Mouse (Mus musculus) ES-E14 (cell line): ENCODE results near the gene Add1. TPM values are rescaled to one million over a fixed set of nuclear protein-coding genes. Genes with fewer than 3 reads are reported as not detected.

Experiments
- DNase-seq: peaks from one replicate; pipeline ENCODE4 v3.0.0-alpha.2; 2013; ENCODE audit warnings: low read depth, low spot score
- H3K27ac ChIP-seq: 2 replicates; pipeline ENCODE4 v1.5.1; 2012; ENCODE audit warnings: low read depth, mild to moderate bottlenecking, low read length, moderate library complexity, mixed read lengths; ENCODE audit not compliant: poor library complexity, insufficient read depth, severe bottlenecking
- H3K36me3 ChIP-seq: 2 replicates; pipeline ENCODE4 v1.6.1; 2012; ENCODE audit warnings: mild to moderate bottlenecking, low read length, moderate library complexity, mixed read lengths; ENCODE audit not compliant: control insufficient read depth, poor library complexity, insufficient read depth, severe bottlenecking
- H3K4me1 ChIP-seq, 2 experiments: fragments of 150-350 bp in 1 of 2; sonication (generic) in 1 of 2; 2 replicates each; pipeline ENCODE4 v1.6.1; 2012; ENCODE audit warnings: low read length in 2 of 2, mild to moderate bottlenecking in 1 of 2, mixed read lengths in 1 of 2; ENCODE audit not compliant: control insufficient read depth in 2 of 2, insufficient read depth in 2 of 2, poor library complexity in 1 of 2
- H3K4me3 ChIP-seq, 2 experiments: fragments of 150-350 bp in 1 of 2; sonication (generic) in 1 of 2; 2 replicates each; pipeline ENCODE4 v1.5.1; 2012; ENCODE audit warnings: low read length in 2 of 2, low read depth in 1 of 2, mild to moderate bottlenecking in 1 of 2, mixed read lengths in 1 of 2; ENCODE audit not compliant: insufficient read depth in 1 of 2, poor library complexity in 1 of 2, severe bottlenecking in 1 of 2
- H3K9ac ChIP-seq: 2 replicates; pipeline ENCODE4 v1.6.1; 2012; ENCODE audit warnings: low read depth, mild to moderate bottlenecking, low read length, mixed read lengths; ENCODE audit not compliant: poor library complexity, insufficient read depth, severe bottlenecking
- H3K9me3 ChIP-seq: fragments of 150-350 bp; sonication (generic); 2 replicates; pipeline ENCODE4 v1.6.1; 2012; ENCODE audit warnings: low read depth, mild to moderate bottlenecking, low read length; ENCODE audit not compliant: control insufficient read depth, insufficient read depth
- CHD2 ChIP-seq: IDR thresholded peaks from 2 replicates; pipeline ENCODE4 v1.6.1; 2014; ENCODE audit warnings: mild to moderate bottlenecking, low read depth, low read length, inconsistent platforms
- HCFC1 ChIP-seq: IDR thresholded peaks from 2 replicates; pipeline ENCODE4 v1.6.1; 2012; ENCODE audit warnings: low read length, inconsistent platforms, borderline replicate concordance; ENCODE audit not compliant: insufficient read depth
- MAFK ChIP-seq: IDR thresholded peaks from 2 replicates; pipeline ENCODE4 v1.6.1; 2014; ENCODE audit warnings: mild to moderate bottlenecking, low read depth, low read length, inconsistent platforms; ENCODE audit not compliant: insufficient read depth
- ZC3H11A ChIP-seq: IDR thresholded peaks from 2 replicates; pipeline ENCODE4 v1.6.1; 2012; ENCODE audit warnings: low read depth, mild to moderate bottlenecking, inconsistent platforms, low read length, borderline replicate concordance
- ZNF384 ChIP-seq: IDR thresholded peaks from 2 replicates; pipeline ENCODE4 v1.6.1; 2012; ENCODE audit warnings: low read depth, low read length, inconsistent platforms
- in situ Hi-C, 2 experiments: fragments of 600-800 bp; cut with MboI; formaldehyde crosslinking; loops; one replicate each; pipeline ENCODE4 v1.15.1; 2025; ENCODE audit warnings: low sequenced_read_pairs in 2 of 2, inconsistent platforms in 1 of 2; ENCODE audit not compliant: unreplicated experiment in 2 of 2
- total RNA-seq: library from RNA; depleted of rRNA; stranded (reverse); fragments of 300-350 nt; gene quantifications from 2 replicates; pipeline ENCODE4 v1.2.3, GENCODE M21; 2012

Gene Add1
- total RNA-seq, 1 experiment: 78.4 TPM

DNA sequence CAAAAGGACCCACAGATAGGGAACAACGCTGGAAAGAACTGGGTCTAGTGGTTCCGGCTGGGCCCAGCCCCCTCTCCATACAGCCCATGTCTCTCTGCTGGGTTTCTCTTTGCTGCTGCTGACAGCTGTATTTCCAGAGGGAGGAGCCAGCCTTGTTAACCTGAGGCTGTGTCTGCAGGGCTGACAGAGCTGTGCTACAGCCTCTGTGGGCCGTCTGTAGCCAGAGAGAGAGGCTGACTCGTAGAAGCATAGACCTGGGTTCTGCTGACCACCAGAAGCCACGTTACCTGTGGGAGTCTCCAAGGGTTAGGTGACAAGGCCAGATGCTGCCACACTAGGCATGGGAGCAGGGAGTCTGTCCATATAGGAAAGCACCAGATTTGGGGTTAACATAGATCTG lies 40.4 kb upstream of the Add1 start:
- DNase-seq: no peak
- Histone ChIP-seq H3K4me3 (no peak overlapping the region), H3K9me3 (no peaks in the 10 kb centered on the region), H3K9ac (no peak overlapping the region), H3K4me1 (no peaks in the 10 kb centered on the region), H3K27ac (no peak overlapping the region), H3K36me3 (no peaks in the 10 kb centered on the region)
- TF ChIP-seq MAFK (no peak), HCFC1 (no peak), ZC3H11A (no peak), CHD2 (no peak), ZNF384 (no peak)
- in situ Hi-C loops: no loop called here

DNA sequence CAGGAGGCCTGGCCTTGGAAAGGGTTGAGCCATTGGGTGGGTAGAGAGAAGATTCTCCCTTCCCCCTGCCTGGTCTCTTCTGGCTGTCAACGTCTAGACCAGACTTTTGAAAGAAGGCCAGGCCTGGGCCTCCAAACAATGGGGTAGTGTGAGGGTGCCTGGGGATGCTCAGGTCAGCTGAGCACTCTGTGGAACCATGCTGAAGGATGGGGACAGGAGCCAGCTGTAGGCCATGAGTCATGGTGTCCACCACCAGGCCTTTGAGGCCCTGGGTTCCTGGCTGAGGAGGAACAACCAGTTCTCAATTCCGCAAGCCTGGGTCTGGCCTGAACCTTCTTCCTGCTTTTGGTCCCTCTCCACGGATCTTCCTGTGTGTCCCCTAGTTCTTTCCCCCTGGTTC lies 39.6 kb upstream of the Add1 start:
- H3K9me3 ChIP-seq: no peaks in the 10 kb centered on the region
- H3K4me3 ChIP-seq: no peak overlapping the region
- H3K4me1 ChIP-seq: peaks cover 0 to 2% of the 10 kb centered on the region in 2 experiments; a peak in 1 of 4 replicates
- H3K27ac ChIP-seq: no peak overlapping the region
- TF ChIP-seq CHD2 (no peak), ZNF384 (no peak), HCFC1 (no peak), MAFK (no peak), ZC3H11A (no peak)
- DNase-seq: no peak
- H3K9ac ChIP-seq: no peak overlapping the region
- in situ Hi-C loops: no loop called here
- no peaks in the 10 kb centered on the region for H3K36me3 ChIP-seq

DNA sequence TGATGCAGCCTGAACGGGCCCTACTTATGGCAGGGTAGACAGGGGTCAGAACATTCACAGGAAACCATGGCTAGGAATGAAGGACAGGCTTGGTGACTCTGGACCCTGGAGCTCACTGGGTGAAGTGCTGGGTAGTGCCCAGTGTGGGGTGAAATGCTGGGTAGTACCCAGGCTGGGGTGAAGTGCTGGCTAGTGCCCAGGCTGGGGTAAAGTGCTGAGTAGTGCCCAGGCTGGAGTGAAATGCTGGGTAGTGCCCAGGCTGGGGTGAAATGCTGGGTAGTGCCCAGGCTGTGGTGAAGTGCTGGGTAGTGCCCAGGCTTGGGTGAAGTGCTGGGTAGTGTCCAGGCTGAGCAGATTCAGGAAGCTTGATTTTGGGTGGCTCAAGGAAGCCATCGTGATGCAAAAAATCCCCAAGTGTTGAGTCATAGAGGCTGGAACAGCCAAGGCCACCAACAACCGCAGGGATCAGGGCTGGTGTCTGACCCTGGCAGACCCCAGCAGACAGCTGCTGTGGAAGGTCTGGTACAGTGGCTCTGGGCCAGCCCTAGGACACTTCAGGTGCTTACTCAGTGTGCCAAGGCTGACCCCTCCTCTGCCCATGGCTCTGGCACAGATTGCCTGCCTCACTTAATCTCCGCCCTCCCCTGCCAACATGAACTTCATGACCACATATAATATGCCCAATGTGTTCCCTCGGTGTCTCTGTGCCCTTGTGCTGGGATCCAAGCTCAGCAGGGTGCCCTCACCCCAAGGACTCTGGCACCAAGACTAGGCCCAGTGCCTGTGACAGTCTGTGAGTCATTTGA lies 38.5 kb upstream of the Add1 start:
- DNase-seq: no peak
- in situ Hi-C loops: no loop called here
- Histone ChIP-seq H3K4me3 (no peak overlapping the region), H3K27ac (no peak overlapping the region; the same call in 1 of the 2 replicates), H3K4me1 (peaks cover 0 to 2% of the 10 kb centered on the region in 2 experiments; a peak in 1 of 4 replicates), H3K9me3 (no peaks in the 10 kb centered on the region), H3K9ac (no peak overlapping the region), H3K36me3 (no peaks in the 10 kb centered on the region)
- TF ChIP-seq ZC3H11A: no peak
- no peak for TF ChIP-seq HCFC1
- no peak for TF ChIP-seq CHD2
- TF ChIP-seq MAFK: no peak
- TF ChIP-seq ZNF384: no peak

DNA sequence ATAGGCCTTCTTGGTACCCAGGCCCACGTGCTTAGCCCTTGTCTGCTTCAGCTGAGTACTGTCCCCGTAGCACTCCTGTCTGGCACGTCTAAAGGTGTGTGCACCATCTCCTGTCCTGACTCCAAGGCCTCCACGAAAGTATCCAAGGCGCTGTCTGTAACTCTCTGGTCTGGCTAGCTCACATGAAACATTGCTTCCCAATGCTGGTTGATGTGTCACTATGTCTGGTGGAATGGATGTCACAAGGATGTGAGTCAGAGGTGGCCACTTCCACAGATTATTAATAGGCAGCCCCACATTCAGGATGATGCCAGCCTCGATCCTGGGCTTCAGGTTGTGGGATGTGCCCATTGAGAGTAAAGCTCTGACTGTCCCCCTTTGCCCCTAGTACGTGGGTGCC lies 37.6 kb upstream of the Add1 start:
- DNase-seq: no peak
- in situ Hi-C loops: no loop called here
- no peak overlapping the region for H3K9ac ChIP-seq
- no peak overlapping the region for H3K4me3 ChIP-seq
- no peak overlapping the region for H3K27ac ChIP-seq
- TF ChIP-seq HCFC1 (no peak), MAFK (no peak), ZNF384 (no peak), CHD2 (no peak), ZC3H11A (no peak)
- H3K4me1 ChIP-seq: peaks cover 0 to 2% of the 10 kb centered on the region in 2 experiments; a peak in 1 of 4 replicates
- no peaks in the 10 kb centered on the region for H3K36me3 ChIP-seq
- no peaks in the 10 kb centered on the region for H3K9me3 ChIP-seq
